Mouse (Mus musculus): ENCODE results near the gene Sh3glb1. TPM values are rescaled to one million over a fixed set of nuclear protein-coding genes. Genes with fewer than 3 reads are reported as not detected.

The Sh3glb1 gene
- polyA plus RNA-seq, 1 experiment = 31.6 TPM

GRCm38 (mm10) chr3:144668949-144669348 lies 51.2 kb downstream of the Sh3glb1 start:
- H3K4me3 ChIP-seq (ENCODE audit: control insufficient read depth, insufficient read depth, low read length) = no peak overlapping the region
- no peaks in the 10 kb centered on the region for H3K27me3 ChIP-seq (ENCODE audit: control insufficient read depth, insufficient read depth, low read length)
- no peak for DNase-seq
- H3K4me1 ChIP-seq (replicated peaks; ENCODE audit: control insufficient read depth, insufficient read depth, low read length) = no peaks in the 10 kb centered on the region
- H3K36me3 ChIP-seq (ENCODE audit: control insufficient read depth, insufficient read depth, low read length) = no peaks in the 10 kb centered on the region
- H3K27ac ChIP-seq (ENCODE audit: control insufficient read depth, insufficient read depth, low read length) = no peak overlapping the region
- TF ChIP-seq POLR2A (IDR thresholded peaks at IDR 0.05; ENCODE audit: control insufficient read depth, extremely low read depth, insufficient read depth, low read length, poor library complexity) (no peak), CTCF (IDR thresholded peaks at IDR 0.05; ENCODE audit: borderline replicate concordance, control insufficient read depth, extremely low read depth, insufficient read depth, low read length, poor library complexity) (no peak)
- 83% methylated on average over 2 of the region's 2 CpGs for WGBS

GRCm38 (mm10) chr3:144668039-144668438 lies 52.1 kb downstream of the Sh3glb1 start:
- no peak for DNase-seq
- no peaks in the 10 kb centered on the region for H3K27me3 ChIP-seq (ENCODE audit: control insufficient read depth, insufficient read depth, low read length)
- WGBS = 91% methylated on average over 9 of the region's 9 CpGs
- H3K36me3 ChIP-seq (ENCODE audit: control insufficient read depth, insufficient read depth, low read length) = no peaks in the 10 kb centered on the region
- TF ChIP-seq CTCF (IDR thresholded peaks at IDR 0.05; ENCODE audit: borderline replicate concordance, control insufficient read depth, extremely low read depth, insufficient read depth, low read length, poor library complexity) (no peak), POLR2A (IDR thresholded peaks at IDR 0.05; ENCODE audit: control insufficient read depth, extremely low read depth, insufficient read depth, low read length, poor library complexity) (no peak)
- H3K4me3 ChIP-seq (ENCODE audit: control insufficient read depth, insufficient read depth, low read length) = no peak overlapping the region
- H3K4me1 ChIP-seq (replicated peaks; ENCODE audit: control insufficient read depth, insufficient read depth, low read length) = no peaks in the 10 kb centered on the region
- no peak overlapping the region for H3K27ac ChIP-seq (ENCODE audit: control insufficient read depth, insufficient read depth, low read length)

GRCm38 (mm10) chr3:144664363-144665299 lies 55.5 kb downstream of the Sh3glb1 start:
- Histone ChIP-seq H3K27me3 (ENCODE audit: control insufficient read depth, insufficient read depth, low read length) (no peaks in the 10 kb centered on the region), H3K27ac (ENCODE audit: control insufficient read depth, insufficient read depth, low read length) (no peak overlapping the region), H3K4me1 (replicated peaks; ENCODE audit: control insufficient read depth, insufficient read depth, low read length) (no peaks in the 10 kb centered on the region), H3K4me3 (ENCODE audit: control insufficient read depth, insufficient read depth, low read length) (no peak overlapping the region), H3K36me3 (ENCODE audit: control insufficient read depth, insufficient read depth, low read length) (no peaks in the 10 kb centered on the region)
- 74% methylated on average over 22 of the region's 22 CpGs for WGBS
- no peak for DNase-seq
- TF ChIP-seq CTCF (IDR thresholded peaks at IDR 0.05; ENCODE audit: borderline replicate concordance, control insufficient read depth, extremely low read depth, insufficient read depth, low read length, poor library complexity) (no peak), POLR2A (IDR thresholded peaks at IDR 0.05; ENCODE audit: control insufficient read depth, extremely low read depth, insufficient read depth, low read length, poor library complexity) (no peak)

- TF ChIP-seq CTCF (IDR thresholded peaks at IDR 0.05; ENCODE audit: borderline replicate concordance, control insufficient read depth, extremely low read depth, insufficient read depth, low read length, poor library complexity) (no peak), POLR2A (IDR thresholded peaks at IDR 0.05; ENCODE audit: control insufficient read depth, extremely low read depth, insufficient read depth, low read length, poor library complexity) (no peak)
- WGBS = 96% methylated on average over 7 of the region's 7 CpGs
- H3K27ac ChIP-seq (ENCODE audit: control insufficient read depth, insufficient read depth, low read length) = no peak overlapping the region
These were observed 56.6 kb downstream of the Sh3glb1 start for GRCm38 (mm10) chr3:144663415-144664093.

GRCm38 (mm10) chr3:144662215-144662852 lies 57.8 kb downstream of the Sh3glb1 start:
- WGBS = 91% methylated on average over 8 of the region's 8 CpGs
- TF ChIP-seq POLR2A (IDR thresholded peaks at IDR 0.05; ENCODE audit: control insufficient read depth, extremely low read depth, insufficient read depth, low read length, poor library complexity) (no peak), CTCF (IDR thresholded peaks at IDR 0.05; ENCODE audit: borderline replicate concordance, control insufficient read depth, extremely low read depth, insufficient read depth, low read length, poor library complexity) (no peak)
- DNase-seq = no peak
- Histone ChIP-seq H3K4me1 (replicated peaks; ENCODE audit: control insufficient read depth, insufficient read depth, low read length) (no peaks in the 10 kb centered on the region), H3K36me3 (ENCODE audit: control insufficient read depth, insufficient read depth, low read length) (no peaks in the 10 kb centered on the region), H3K27ac (ENCODE audit: control insufficient read depth, insufficient read depth, low read length) (no peak overlapping the region), H3K27me3 (ENCODE audit: control insufficient read depth, insufficient read depth, low read length) (no peaks in the 10 kb centered on the region), H3K4me3 (ENCODE audit: control insufficient read depth, insufficient read depth, low read length) (no peak overlapping the region)

More at GRCm38 (mm10) chr3:144663415-144664093, 56.6 kb downstream of the Sh3glb1 start:
- H3K4me1 ChIP-seq (replicated peaks; ENCODE audit: control insufficient read depth, insufficient read depth, low read length) = no peaks in the 10 kb centered on the region
- no peaks in the 10 kb centered on the region for H3K27me3 ChIP-seq (ENCODE audit: control insufficient read depth, insufficient read depth, low read length)
- DNase-seq = no peak
- H3K36me3 ChIP-seq (ENCODE audit: control insufficient read depth, insufficient read depth, low read length) = no peaks in the 10 kb centered on the region
- no peak overlapping the region for H3K4me3 ChIP-seq (ENCODE audit: control insufficient read depth, insufficient read depth, low read length)

- H3K27me3 ChIP-seq (ENCODE audit: control insufficient read depth, insufficient read depth, low read length) = no peaks in the 10 kb centered on the region
- no peak for TF ChIP-seq CTCF (IDR thresholded peaks at IDR 0.05; ENCODE audit: borderline replicate concordance, control insufficient read depth, extremely low read depth, insufficient read depth, low read length, poor library complexity)
- TF ChIP-seq POLR2A (IDR thresholded peaks at IDR 0.05; ENCODE audit: control insufficient read depth, extremely low read depth, insufficient read depth, low read length, poor library complexity) = no peak
- no peaks in the 10 kb centered on the region for H3K36me3 ChIP-seq (ENCODE audit: control insufficient read depth, insufficient read depth, low read length)
- no peak overlapping the region for H3K27ac ChIP-seq (ENCODE audit: control insufficient read depth, insufficient read depth, low read length)
- WGBS = 92% methylated on average over 3 of the region's 3 CpGs
- H3K4me1 ChIP-seq (replicated peaks; ENCODE audit: control insufficient read depth, insufficient read depth, low read length) = no peaks in the 10 kb centered on the region
- no peak overlapping the region for H3K4me3 ChIP-seq (ENCODE audit: control insufficient read depth, insufficient read depth, low read length)
- DNase-seq = no peak
These were observed 58.7 kb downstream of the Sh3glb1 start for GRCm38 (mm10) chr3:144661439-144661838.
